Mouse (Mus musculus): Measurements from ENCODE around the gene Pik3r5. TPM values are rescaled to one million over a fixed set of nuclear protein-coding genes. Genes with fewer than 3 reads are reported as not detected.

The Pik3r5 gene
- polyA plus RNA-seq, 1 experiment from 2014 or later, result 1.2 TPM

DNA sequence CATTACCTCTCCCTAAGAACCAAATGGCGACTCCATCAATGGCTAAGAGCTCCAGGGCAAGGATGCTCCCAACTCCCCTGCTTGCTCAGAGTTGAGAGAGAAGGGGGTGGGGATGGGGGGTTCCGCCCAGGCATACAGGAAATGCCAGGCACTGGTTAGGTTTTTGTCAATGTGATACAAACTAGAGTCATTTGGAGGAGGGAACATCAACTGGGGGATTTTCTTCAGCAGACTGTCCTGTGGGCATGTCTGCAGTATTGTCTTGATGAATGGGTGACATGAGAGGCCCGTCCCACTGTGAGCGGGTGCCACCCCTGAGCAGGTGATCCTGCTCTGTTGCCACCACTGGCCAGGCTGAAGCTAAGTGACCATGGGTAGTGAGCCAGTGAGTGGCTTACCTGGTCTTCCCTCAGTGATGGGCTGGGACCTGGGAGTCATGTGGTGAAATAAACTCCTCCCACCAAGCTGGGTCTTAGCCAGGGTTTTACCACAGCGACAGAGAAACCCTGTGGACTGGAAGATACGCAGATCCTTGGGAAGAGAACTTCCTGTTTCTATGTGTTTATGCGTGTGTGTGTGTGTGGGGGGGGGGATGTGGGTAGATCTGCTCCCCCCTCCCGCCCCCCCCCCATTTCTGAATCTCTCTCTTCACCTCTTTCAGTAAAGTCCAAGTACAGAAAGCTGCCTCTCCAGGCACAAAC lies 67.2 kb downstream of the Pik3r5 start:
- Histone ChIP-seq H3K9ac (no peak overlapping the region), H3K4me1 (replicated peaks; ENCODE audit: control insufficient read depth, insufficient read depth, low read length) (no peaks in the 10 kb centered on the region), H3K36me3 (replicated peaks; ENCODE audit: control insufficient read depth, insufficient read depth) (no peaks in the 10 kb centered on the region), H3K27ac (no peak overlapping the region), H3K4me3 (replicated peaks; ENCODE audit: low read length) (no peak overlapping the region), H3K9me3 (ENCODE audit: control insufficient read depth, low read length) (no peaks in the 10 kb centered on the region), H3K4me2 (replicated peaks) (no peak overlapping the region), H3K27me3 (ENCODE audit: control insufficient read depth, insufficient read depth, low read length) (no peaks in the 10 kb centered on the region)
- ATAC-seq (ENCODE audit: low FRiP score) (no peak), DNase-seq (ENCODE audit: low spot score) (no peak)
- 74% methylated on average over 8 of the region's 8 CpGs for WGBS

DNA sequence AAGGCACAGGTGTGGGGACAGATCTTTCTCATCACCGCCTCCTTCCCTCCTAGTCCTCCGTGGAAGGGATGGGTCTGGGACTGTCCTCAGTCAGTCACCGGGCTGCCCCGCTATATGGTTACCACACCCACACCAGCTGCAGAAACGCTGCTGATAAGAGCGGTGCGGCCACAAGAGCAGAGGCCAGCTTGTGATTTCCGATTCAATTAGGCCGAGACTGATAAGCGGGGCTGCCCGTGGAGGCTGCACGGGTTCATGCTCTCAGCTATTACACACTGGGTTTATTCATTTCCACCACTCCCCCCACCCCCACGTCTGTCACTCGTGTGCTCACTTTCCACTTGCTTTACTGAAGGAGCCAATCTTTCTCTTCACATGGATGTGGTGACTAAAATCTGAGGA lies 69.0 kb downstream of the Pik3r5 start:
- Histone ChIP-seq H3K4me1 (replicated peaks; ENCODE audit: control insufficient read depth, insufficient read depth, low read length) (no peaks in the 10 kb centered on the region), H3K36me3 (replicated peaks; ENCODE audit: control insufficient read depth, insufficient read depth) (no peaks in the 10 kb centered on the region), H3K4me3 (replicated peaks; ENCODE audit: low read length) (no peak overlapping the region), H3K4me2 (replicated peaks) (no peak overlapping the region), H3K9ac (no peak overlapping the region), H3K9me3 (ENCODE audit: control insufficient read depth, low read length) (no peaks in the 10 kb centered on the region), H3K27me3 (ENCODE audit: control insufficient read depth, insufficient read depth, low read length) (no peaks in the 10 kb centered on the region), H3K27ac (no peak overlapping the region)
- WGBS, result 61% methylated on average over 14 of the region's 14 CpGs
- DNase-seq (ENCODE audit: low spot score) (no peak), ATAC-seq (ENCODE audit: low FRiP score) (no peak)

DNA sequence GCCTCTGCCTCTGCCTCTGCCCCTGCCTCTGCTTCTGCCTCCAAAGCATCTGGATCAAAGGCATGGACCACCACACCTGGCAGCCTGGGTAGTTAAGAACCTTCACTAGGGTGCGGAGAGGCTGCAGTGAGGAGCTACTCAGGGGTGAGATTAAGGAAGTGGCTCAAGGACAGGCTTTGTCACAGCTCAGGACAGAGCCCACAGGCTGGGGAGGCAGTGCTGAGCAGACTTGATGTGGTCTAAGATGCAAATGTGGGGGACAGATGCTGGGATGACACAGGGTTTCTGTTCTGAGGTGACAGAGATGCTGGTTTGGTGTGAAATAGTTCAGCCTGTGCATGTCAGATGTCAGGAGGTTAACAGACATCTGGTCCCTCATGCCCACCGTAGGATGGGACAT lies 70.5 kb downstream of the Pik3r5 start:
- Histone ChIP-seq H3K4me1 (replicated peaks; ENCODE audit: control insufficient read depth, insufficient read depth, low read length) (no peaks in the 10 kb centered on the region), H3K4me2 (replicated peaks) (no peak overlapping the region), H3K9ac (no peak overlapping the region), H3K36me3 (replicated peaks; ENCODE audit: control insufficient read depth, insufficient read depth) (no peaks in the 10 kb centered on the region), H3K27ac (no peak overlapping the region), H3K4me3 (replicated peaks; ENCODE audit: low read length) (no peak overlapping the region), H3K27me3 (ENCODE audit: control insufficient read depth, insufficient read depth, low read length) (no peaks in the 10 kb centered on the region), H3K9me3 (ENCODE audit: control insufficient read depth, low read length) (no peaks in the 10 kb centered on the region)
- no peak for DNase-seq (ENCODE audit: low spot score)
- ATAC-seq (ENCODE audit: low FRiP score), result no peak
- 83% methylated on average over 2 of the region's 2 CpGs for WGBS

DNA sequence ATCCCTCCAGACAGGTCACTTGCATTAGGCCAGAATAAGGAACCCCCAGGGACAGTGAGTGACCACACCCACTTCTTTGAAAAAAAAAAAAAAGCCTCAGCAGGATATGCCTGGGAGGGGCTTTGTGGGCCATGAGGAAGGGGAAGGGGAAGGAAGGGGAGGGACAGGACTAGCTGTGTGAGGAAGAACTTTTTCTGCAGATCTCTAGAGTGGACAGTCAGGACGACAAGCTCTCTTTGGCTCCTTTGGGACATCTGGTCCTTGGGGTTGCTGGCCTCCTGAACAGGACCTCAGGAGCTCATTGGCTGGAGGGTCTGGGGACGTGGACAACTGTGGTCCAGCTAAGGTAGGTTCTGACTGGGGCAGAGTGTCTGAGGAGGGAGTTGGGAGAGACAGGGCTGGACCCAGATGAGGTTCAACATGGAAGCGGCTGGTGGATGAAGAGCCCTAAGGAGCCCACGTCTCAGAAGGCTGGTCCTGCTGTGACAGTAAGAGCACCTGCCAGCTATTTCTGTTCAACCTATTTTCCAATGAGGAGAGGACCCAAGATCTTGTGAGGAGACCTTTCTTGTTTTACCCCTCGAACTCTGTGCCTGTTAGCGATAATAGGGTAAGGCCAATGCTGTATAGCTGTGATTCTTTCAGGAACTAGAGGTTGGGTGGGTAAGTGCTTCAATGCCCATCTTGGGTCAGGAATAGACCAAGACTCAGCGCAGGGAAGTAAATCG lies 71.1 kb downstream of the Pik3r5 start, which contains the start of gene Pik3r6:
Gene Pik3r6, plus strand, starts transcription at position 118 of the 728 bp plus-strand sequence.
- no peak within 1 kb of the TSS for H3K4me3 ChIP-seq (replicated peaks; ENCODE audit: low read length)

DNA sequence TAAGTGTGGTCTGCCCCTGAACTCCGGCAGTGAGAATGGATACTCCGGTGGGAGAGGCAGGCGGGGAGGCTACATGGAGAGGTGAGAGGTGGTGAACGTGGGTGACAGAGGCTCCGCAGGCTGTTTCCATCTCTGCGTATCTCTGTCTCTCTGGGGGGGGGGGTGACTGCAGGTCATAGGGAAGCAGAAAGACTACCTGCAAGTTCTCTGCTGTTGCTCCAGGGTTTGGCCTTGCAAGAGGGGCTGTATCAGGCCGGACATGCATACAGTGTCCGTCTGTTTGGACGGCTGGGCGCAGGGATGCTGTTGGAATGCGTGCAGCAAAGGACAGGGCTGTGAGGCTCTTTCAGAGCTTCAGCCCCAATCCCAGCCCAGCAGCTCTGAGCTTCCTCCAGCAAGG lies 73.0 kb downstream of the Pik3r5 start:
- H3K36me3 ChIP-seq (replicated peaks; ENCODE audit: control insufficient read depth, insufficient read depth), result no peaks in the 10 kb centered on the region
- no peak overlapping the region for H3K9ac ChIP-seq
- H3K4me2 ChIP-seq (replicated peaks), result no peak overlapping the region
- no peaks in the 10 kb centered on the region for H3K27me3 ChIP-seq (ENCODE audit: control insufficient read depth, insufficient read depth, low read length)
- DNase-seq (ENCODE audit: low spot score) (no peak), ATAC-seq (ENCODE audit: low FRiP score) (no peak)
- no peak overlapping the region for H3K27ac ChIP-seq
- no peaks in the 10 kb centered on the region for H3K9me3 ChIP-seq (ENCODE audit: control insufficient read depth, low read length)
- WGBS, result 82% methylated on average over 11 of the region's 11 CpGs
- no peak overlapping the region for H3K4me3 ChIP-seq (replicated peaks; ENCODE audit: low read length)
- H3K4me1 ChIP-seq (replicated peaks; ENCODE audit: control insufficient read depth, insufficient read depth, low read length), result no peaks in the 10 kb centered on the region

More for the DNA sequence above, 71.1 kb downstream of the Pik3r5 start, which contains the start of gene Pik3r6:
- Histone ChIP-seq H3K4me2 (replicated peaks) (peak within 1 kb of the TSS; percentile 26; the same call in 1 of the 2 replicates), H3K9ac (no peak within 1 kb of the TSS), H3K9me3 (ENCODE audit: control insufficient read depth, low read length) (no peaks in the 10 kb centered on the region), H3K36me3 (replicated peaks; ENCODE audit: control insufficient read depth, insufficient read depth) (no peaks in the 10 kb centered on the region), H3K27ac (no peak within 1 kb of the TSS), H3K27me3 (ENCODE audit: control insufficient read depth, insufficient read depth, low read length) (no peaks in the 10 kb centered on the region), H3K4me1 (replicated peaks; ENCODE audit: control insufficient read depth, insufficient read depth, low read length) (no peaks in the 10 kb centered on the region)
- WGBS, result 81% methylated on average over 8 of the region's 8 CpGs
- no peak for ATAC-seq (ENCODE audit: low FRiP score)
- DNase-seq (ENCODE audit: low spot score), result no peak

DNA sequence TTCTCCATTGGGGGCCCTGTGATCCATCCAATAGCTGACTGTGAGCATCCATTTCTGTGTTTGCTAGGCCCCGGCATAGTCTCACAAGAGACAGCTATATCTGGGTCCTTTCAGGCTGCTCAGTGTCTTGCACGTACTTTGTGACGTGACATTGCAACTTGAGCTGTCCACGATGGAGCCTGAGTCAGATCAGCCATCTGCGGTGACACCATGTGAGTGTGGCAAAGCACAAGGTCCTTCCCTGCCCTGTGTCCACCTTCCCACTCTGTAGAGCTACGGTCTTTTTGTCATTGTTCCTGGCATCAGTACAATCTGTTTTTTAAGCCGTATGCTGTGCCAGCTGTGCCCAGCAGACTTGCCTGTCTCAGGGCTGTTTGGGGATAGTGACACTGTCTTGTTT lies 75.3 kb downstream of the Pik3r5 start:
- ATAC-seq (ENCODE audit: low FRiP score), result no peak
- WGBS, result 88% methylated on average over 7 of the region's 7 CpGs
- no peaks in the 10 kb centered on the region for H3K27me3 ChIP-seq (ENCODE audit: control insufficient read depth, insufficient read depth, low read length)

DNA sequence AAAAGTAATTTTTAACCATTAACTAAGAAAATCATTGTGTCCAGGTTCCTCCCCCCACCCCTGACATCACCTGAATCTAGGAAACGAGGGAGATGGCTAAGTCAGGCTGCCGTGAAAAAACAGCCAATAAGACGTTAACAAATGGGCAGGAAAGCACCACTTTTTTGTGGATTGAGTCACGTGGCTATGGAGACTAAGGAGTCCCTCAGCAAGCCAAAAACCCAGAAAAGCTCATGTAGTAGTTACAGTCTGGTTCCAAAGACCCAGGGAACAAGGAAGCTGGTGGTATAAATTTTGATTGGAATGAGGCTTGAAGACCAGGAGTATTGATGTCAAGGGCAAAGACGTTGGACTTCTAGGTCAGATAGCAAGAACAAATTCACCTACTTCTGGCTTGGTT lies 76.7 kb downstream of the Pik3r5 start:
- H3K36me3 ChIP-seq (replicated peaks; ENCODE audit: control insufficient read depth, insufficient read depth), result no peaks in the 10 kb centered on the region
- DNase-seq (ENCODE audit: low spot score) (no peak), ATAC-seq (ENCODE audit: low FRiP score) (no peak)
- H3K27me3 ChIP-seq (ENCODE audit: control insufficient read depth, insufficient read depth, low read length), result no peaks in the 10 kb centered on the region
- H3K9ac ChIP-seq, result no peak overlapping the region
- 76% methylated on average over 5 of the region's 5 CpGs for WGBS
- H3K27ac ChIP-seq, result no peak overlapping the region
- no peak overlapping the region for H3K4me2 ChIP-seq (replicated peaks)
- no peaks in the 10 kb centered on the region for H3K4me1 ChIP-seq (replicated peaks; ENCODE audit: control insufficient read depth, insufficient read depth, low read length)
- H3K9me3 ChIP-seq (ENCODE audit: control insufficient read depth, low read length), result no peaks in the 10 kb centered on the region
- no peak overlapping the region for H3K4me3 ChIP-seq (replicated peaks; ENCODE audit: low read length)

More for the DNA sequence above, 75.3 kb downstream of the Pik3r5 start:
- no peak for DNase-seq (ENCODE audit: low spot score)
- no peak overlapping the region for H3K9ac ChIP-seq
- no peak overlapping the region for H3K4me3 ChIP-seq (replicated peaks; ENCODE audit: low read length)
- no peak overlapping the region for H3K4me2 ChIP-seq (replicated peaks)
- H3K36me3 ChIP-seq (replicated peaks; ENCODE audit: control insufficient read depth, insufficient read depth), result no peaks in the 10 kb centered on the region
- no peak overlapping the region for H3K27ac ChIP-seq
- H3K9me3 ChIP-seq (ENCODE audit: control insufficient read depth, low read length), result no peaks in the 10 kb centered on the region
- no peaks in the 10 kb centered on the region for H3K4me1 ChIP-seq (replicated peaks; ENCODE audit: control insufficient read depth, insufficient read depth, low read length)

DNA sequence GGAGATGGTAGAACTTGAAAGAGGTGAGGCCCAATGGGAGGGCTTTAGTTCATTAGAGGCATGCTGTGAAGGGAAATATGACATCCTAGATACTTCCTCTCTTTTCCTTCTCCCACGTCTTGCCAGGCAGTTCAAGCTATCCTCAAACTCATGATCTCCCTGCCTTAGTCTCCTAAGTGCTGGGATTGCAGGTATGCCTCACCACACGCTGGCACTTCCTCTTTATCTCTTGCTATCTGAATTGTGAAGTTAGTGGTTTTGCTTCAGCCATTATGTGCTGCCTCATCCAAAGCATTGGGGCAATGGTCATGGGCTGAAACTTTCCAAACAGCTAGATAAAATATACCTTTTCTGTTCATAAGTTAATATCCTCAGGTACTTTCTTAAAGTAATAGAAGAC lies 77.3 kb downstream of the Pik3r5 start:
- H3K9ac ChIP-seq, result no peak overlapping the region
- 66% methylated on average over 2 of the region's 2 CpGs for WGBS
- no peaks in the 10 kb centered on the region for H3K4me1 ChIP-seq (replicated peaks; ENCODE audit: control insufficient read depth, insufficient read depth, low read length)
- H3K4me2 ChIP-seq (replicated peaks), result no peak overlapping the region
- H3K9me3 ChIP-seq (ENCODE audit: control insufficient read depth, low read length), result no peaks in the 10 kb centered on the region
- H3K27me3 ChIP-seq (ENCODE audit: control insufficient read depth, insufficient read depth, low read length), result no peaks in the 10 kb centered on the region
- no peak overlapping the region for H3K27ac ChIP-seq
- no peak for ATAC-seq (ENCODE audit: low FRiP score)
- no peak for DNase-seq (ENCODE audit: low spot score)
- no peak overlapping the region for H3K4me3 ChIP-seq (replicated peaks; ENCODE audit: low read length)
- no peaks in the 10 kb centered on the region for H3K36me3 ChIP-seq (replicated peaks; ENCODE audit: control insufficient read depth, insufficient read depth)

DNA sequence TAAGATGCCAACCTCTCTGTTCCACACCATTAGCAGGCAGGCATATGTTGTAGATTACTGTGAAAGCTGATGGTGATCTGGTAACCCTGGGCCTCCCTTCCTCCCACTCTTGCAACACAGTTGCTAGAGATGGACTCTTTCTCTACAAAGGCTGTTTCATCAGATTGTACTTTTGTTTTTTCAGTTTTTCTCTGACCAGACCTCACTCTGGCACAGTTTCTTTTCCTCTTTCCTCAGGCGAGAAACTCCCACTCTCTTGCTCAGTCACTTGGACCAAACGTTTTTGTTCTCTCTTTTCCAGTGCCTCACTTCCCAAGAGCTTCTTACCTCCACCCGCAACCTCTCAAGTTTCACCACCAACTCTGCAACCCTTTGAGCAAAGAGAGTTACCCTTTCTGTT lies 82.0 kb downstream of the Pik3r5 start:
- no peak overlapping the region for H3K4me2 ChIP-seq (replicated peaks)
- H3K4me3 ChIP-seq (replicated peaks; ENCODE audit: low read length), result no peak overlapping the region
- no peaks in the 10 kb centered on the region for H3K4me1 ChIP-seq (replicated peaks; ENCODE audit: control insufficient read depth, insufficient read depth, low read length)
- H3K27me3 ChIP-seq (ENCODE audit: control insufficient read depth, insufficient read depth, low read length), result no peaks in the 10 kb centered on the region
- H3K27ac ChIP-seq, result no peak overlapping the region
- no peak overlapping the region for H3K9ac ChIP-seq
- 51% methylated on average over 3 of the region's 3 CpGs for WGBS
- DNase-seq (ENCODE audit: low spot score), result no peak
- ATAC-seq (ENCODE audit: low FRiP score), result no peak
- peaks cover 4% of the 10 kb centered on the region; the same call in 1 of the 2 replicates for H3K9me3 ChIP-seq (ENCODE audit: control insufficient read depth, low read length)
- H3K36me3 ChIP-seq (replicated peaks; ENCODE audit: control insufficient read depth, insufficient read depth), result no peaks in the 10 kb centered on the region

Data from hindbrain, embryonic 14.5 days (tissue).